Mouse (Mus musculus) erythroblast, adult 5-6 weeks (primary cell): ENCODE results near the gene Gm21719. TPM values are rescaled to one million over a fixed set of nuclear protein-coding genes. Genes with fewer than 3 reads are reported as not detected.
"Not testable (repeated sequence)": the region's sequence is repeated elsewhere in the genome, so short reads cannot be mapped to it uniquely, and the experiment has no call there.

Source experiments
- ATAC-seq: replicated peaks from 2 replicates; pipeline ENCODE4 v1.8.0; 2016; ENCODE audit warnings: moderate number of reproducible peaks, mild to moderate bottlenecking, moderate TSS enrichment, inconsistent platforms; ENCODE audit not compliant: poor library complexity, low FRiP score, severe bottlenecking
- total RNA-seq, 2 experiments: library from RNA; stranded (forward) in 1 of 2; stranded (reverse) in 1 of 2; fragments of 150-400 nt in 1 of 2; fragments of 200-764, 138-1000 nt in 1 of 2; gene quantifications; 2 replicates each; pipeline versions ENCODE4 v1.2.3 to v1.2.4; 2015 to 2017; ENCODE audit warnings: low replicate concordance in 2 of 2

The Gm21719 gene
- total RNA-seq (2015; ENCODE audit: low replicate concordance) (not detected in 2 replicates), total RNA-seq (2017; ENCODE audit: low replicate concordance) (not detected in 2 replicates)

- not testable (repeated sequence) for ATAC-seq
Observed at GRCm38 (mm10) chrY:6682772-6683171, at the start of gene Gm21719. Gene Gm21719, minus strand, starts transcription at chrY:6682872.

Other genes with a start within 250 kb of the Gm21719 start
- not detected in 2 replicates for gene Gm28919, start 99.3 kb downstream of the Gm21719 start, total RNA-seq (2015; ENCODE audit: low replicate concordance)
- gene Gm28919, start 99.3 kb downstream of the Gm21719 start, total RNA-seq (2017; ENCODE audit: low replicate concordance): not detected in 2 replicates
- not detected in 2 replicates for gene Gm20830, start 235.4 kb upstream of the Gm21719 start, total RNA-seq (2015; ENCODE audit: low replicate concordance)
- not detected in 2 replicates for gene Gm20830, start 235.4 kb upstream of the Gm21719 start, total RNA-seq (2017; ENCODE audit: low replicate concordance)